Mouse (Mus musculus) ES-E14 (cell line): ENCODE data around the gene Gng7.

Experiments
- CHD2 ChIP-seq: IDR thresholded peaks from 2 replicates; pipeline ENCODE4 v1.6.1; 2014; ENCODE audit warnings: mild to moderate bottlenecking, low read depth, low read length, inconsistent platforms
- HCFC1 ChIP-seq: IDR thresholded peaks from 2 replicates; pipeline ENCODE4 v1.6.1; 2012; ENCODE audit warnings: low read length, inconsistent platforms, borderline replicate concordance; ENCODE audit not compliant: insufficient read depth
- ZC3H11A ChIP-seq: IDR thresholded peaks from 2 replicates; pipeline ENCODE4 v1.6.1; 2012; ENCODE audit warnings: low read depth, mild to moderate bottlenecking, inconsistent platforms, low read length, borderline replicate concordance
- ZNF384 ChIP-seq: IDR thresholded peaks from 2 replicates; pipeline ENCODE4 v1.6.1; 2012; ENCODE audit warnings: low read depth, low read length, inconsistent platforms

DNA sequence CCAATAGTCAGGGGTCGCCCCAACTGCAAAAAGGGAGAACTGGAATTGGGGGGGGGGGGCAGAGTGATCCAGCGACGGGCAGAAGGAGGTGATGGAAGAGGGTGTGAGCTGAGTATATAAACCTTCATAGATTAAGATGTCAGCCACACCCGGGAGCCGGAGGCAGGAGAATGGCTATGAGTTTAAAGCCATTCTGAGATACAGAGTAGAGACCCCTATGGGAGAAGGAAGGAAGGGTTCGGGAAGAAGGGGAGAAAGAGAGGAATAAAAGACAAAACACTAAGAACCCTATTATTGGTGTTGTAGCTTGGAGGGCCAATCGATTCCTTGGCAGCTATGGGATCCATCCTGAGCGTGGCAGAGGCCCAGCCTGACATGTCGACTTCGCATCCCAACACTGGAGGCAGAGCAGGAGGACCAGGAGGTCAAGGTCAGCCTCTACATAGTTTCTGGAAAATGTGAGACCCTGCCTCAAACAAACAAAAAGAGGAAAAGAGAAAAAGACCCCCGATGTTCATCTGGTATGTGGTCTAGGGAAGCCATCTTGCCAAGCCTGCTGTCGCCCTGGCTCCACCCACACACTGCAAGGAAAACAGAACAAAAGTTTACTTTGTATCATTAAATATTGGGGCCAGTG lies 11.0 kb upstream of the Gng7 start, which contains the start of gene Diras1:
- TF ChIP-seq HCFC1 (no peak), CHD2 (no peak), ZNF384 (no peak), ZC3H11A (no peak)
